In the genomic region with DNA sequence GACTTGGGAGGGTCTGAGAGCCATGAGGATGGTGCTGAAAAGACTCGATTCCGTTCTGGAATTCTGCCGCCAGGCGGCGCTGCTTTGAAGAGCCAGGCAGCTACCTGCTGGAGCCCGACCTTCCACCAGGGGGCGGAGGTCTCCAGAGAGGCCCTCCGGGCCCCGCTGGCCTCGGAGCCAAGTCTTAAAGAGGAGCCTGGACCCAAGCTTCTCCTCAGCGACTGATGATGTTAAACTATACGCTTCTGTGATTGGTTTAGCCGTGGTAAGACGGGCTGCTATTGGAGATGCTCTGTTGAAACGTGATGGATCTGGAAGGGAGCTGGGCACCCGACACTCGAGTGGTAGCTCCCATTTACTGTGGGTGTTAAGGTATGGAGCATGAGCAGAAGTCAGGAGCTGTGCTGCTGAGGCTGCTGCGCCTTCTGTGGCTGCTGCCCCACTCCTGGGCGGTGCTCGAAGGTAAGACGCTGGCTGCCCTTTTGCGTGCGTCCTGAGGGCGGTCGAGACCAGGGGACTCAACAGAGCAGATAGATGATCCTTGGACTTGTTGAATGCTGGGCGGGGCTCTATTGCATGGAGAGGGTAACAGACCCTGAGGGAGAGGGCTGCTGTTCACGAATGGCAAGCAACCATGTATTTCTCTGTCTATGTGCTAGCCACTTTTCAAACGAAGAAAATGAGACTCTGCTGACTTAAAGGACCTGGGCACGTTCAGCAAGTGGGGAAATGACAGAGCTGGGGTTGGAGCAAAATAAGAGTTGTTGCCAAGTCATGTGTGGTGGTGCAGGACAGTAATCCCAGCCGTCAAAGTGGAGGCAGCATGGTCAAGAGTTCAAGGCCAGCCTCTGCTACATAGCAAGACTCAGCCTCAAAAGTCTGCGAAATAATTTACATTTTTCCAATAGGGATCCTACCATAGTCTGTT, we compare ENCODE assay signal across 8 mouse cellular contexts. TPM values are rescaled to one million over a fixed set of nuclear protein-coding genes. Genes with fewer than 3 reads are reported as not detected.
DNase-seq lines count a peak whose midpoint lies in the region; ATAC-seq and TF ChIP-seq lines count a peak whose summit lies in the region.

No protein-coding gene starts in this region.

- H3K4me1 ChIP-seq in embryonic facial prominence, embryonic 13.5 days: peaks cover 19% of the 10 kb centered on the region
- H3K4me1 ChIP-seq in heart, adult 2 months (ENCODE audit: control insufficient read depth, insufficient read depth, low read length): no peaks in the 10 kb centered on the region; the same call in 1 of the 2 replicates
- peaks cover 18% of the 10 kb centered on the region for H3K4me1 ChIP-seq in limb, embryonic 13.5 days
- peaks cover 11% of the 10 kb centered on the region; the same call in 1 of the 2 replicates for H3K4me1 ChIP-seq in midbrain, embryonic 16.5 days (ENCODE audit: control insufficient read depth, insufficient read depth, low read length)

- intact Hi-C loops in heart, adult 2 months (cut with DNase I): loop anchor here (1.0 to 2.0 kb wide), 3 partner anchors 12 to 35 kb away; no protein-coding TSS in a partner anchor

- no peak overlapping the region for H3K27ac ChIP-seq in embryonic facial prominence, embryonic 13.5 days
- no peak overlapping the region for H3K27ac ChIP-seq in heart, adult 2 months
- no peak overlapping the region for H3K27ac ChIP-seq in limb, embryonic 13.5 days
- 0 out of 2 replicates have a peak overlapping the region, but pooled peaks have one; percentile 51 for H3K27ac ChIP-seq in midbrain, embryonic 16.5 days (ENCODE audit: low read length)

- no peaks in the 10 kb centered on the region for H3K36me3 ChIP-seq in embryonic facial prominence, embryonic 13.5 days
- no peaks in the 10 kb centered on the region for H3K36me3 ChIP-seq in heart, adult 2 months (ENCODE audit: control insufficient read depth, insufficient read depth, low read length)
- no peaks in the 10 kb centered on the region for H3K36me3 ChIP-seq in limb, embryonic 13.5 days
- no peaks in the 10 kb centered on the region for H3K36me3 ChIP-seq in midbrain, embryonic 16.5 days (ENCODE audit: control insufficient read depth, insufficient read depth, low read length)

- peak overlapping the region; percentile 45 for H3K4me3 ChIP-seq in embryonic facial prominence, embryonic 13.5 days
- peak overlapping the region; percentile 48 for H3K4me3 ChIP-seq in heart, adult 2 months
- H3K4me3 ChIP-seq in limb, embryonic 13.5 days: peak overlapping the region; percentile 40
- H3K4me3 ChIP-seq in midbrain, embryonic 16.5 days (ENCODE audit: low read depth, low read length): peak overlapping the region; percentile 45

- TF ChIP-seq POLR2A in heart, adult 2 months (IDR thresholded peaks at IDR 0.05; ENCODE audit: insufficient read depth, low read depth, low read length): no peak

- TF ChIP-seq CTCF in heart, adult 2 months (IDR thresholded peaks at IDR 0.05): no peak

- no peaks in the 10 kb centered on the region for H3K9me3 ChIP-seq in embryonic facial prominence, embryonic 13.5 days
- H3K9me3 ChIP-seq in limb, embryonic 13.5 days: no peaks in the 10 kb centered on the region
- H3K9me3 ChIP-seq in midbrain, embryonic 16.5 days (replicated peaks; ENCODE audit: control insufficient read depth, low read length, poor library complexity, severe bottlenecking): no peaks in the 10 kb centered on the region

- H3K4me2 ChIP-seq in embryonic facial prominence, embryonic 13.5 days: peak overlapping the region; percentile 75
- peak overlapping the region; percentile 67 for H3K4me2 ChIP-seq in limb, embryonic 13.5 days (replicated peaks)
- H3K4me2 ChIP-seq in midbrain, embryonic 16.5 days (ENCODE audit: low read length): peak overlapping the region; percentile 78

- peak; percentile 96 for ATAC-seq in embryonic facial prominence, embryonic 13.5 days (ENCODE audit: insufficient number of reproducible peaks, insufficient read depth, low FRiP score, low TSS enrichment, low read depth)
- ATAC-seq in limb, embryonic 13.5 days (ENCODE audit: low FRiP score, low read depth): peak; percentile 97
- ATAC-seq in midbrain, embryonic 16.5 days: peak; percentile 98

- peak overlapping the region; percentile 54 for H3K9ac ChIP-seq in embryonic facial prominence, embryonic 13.5 days
- peak overlapping the region; percentile 65 for H3K9ac ChIP-seq in heart, adult 2 months (ENCODE audit: low read depth, low read length)
- peak overlapping the region; percentile 32; the same call in 1 of the 2 replicates for H3K9ac ChIP-seq in limb, embryonic 13.5 days
- H3K9ac ChIP-seq in midbrain, embryonic 16.5 days (ENCODE audit: low read depth, low read length): peak overlapping the region; percentile 59

- H3K27me3 ChIP-seq in embryonic facial prominence, embryonic 13.5 days: peaks cover 42% of the 10 kb centered on the region
- peaks cover 2% of the 10 kb centered on the region for H3K27me3 ChIP-seq in heart, adult 2 months (ENCODE audit: control insufficient read depth, insufficient read depth, low read length)
- peaks cover 42% of the 10 kb centered on the region for H3K27me3 ChIP-seq in limb, embryonic 13.5 days
- H3K27me3 ChIP-seq in midbrain, embryonic 16.5 days (ENCODE audit: control insufficient read depth, insufficient read depth, low read depth, low read length): peaks cover 33% of the 10 kb centered on the region

- 0 out of 2 replicates have a peak, but pooled peaks have one; percentile 67 for TF ChIP-seq EP300 in heart, adult 2 months (IDR thresholded peaks at IDR 0.05; ENCODE audit: insufficient read depth, low read depth, low read length)

- DNase-seq in 3134 (ENCODE audit: extremely low read depth, insufficient read length, low spot score): peak; percentile 96
- DNase-seq in adrenal gland, postnatal 36 days: peak; percentile 98 to 99
- peak; percentile 97 to 99 for DNase-seq in heart, adult 2 months
- peak; percentile 99 for DNase-seq in kidney, adult 8-10 months
- peak; percentile 99 for DNase-seq in spleen, postnatal 10 days (ENCODE audit: low spot score in 2 of 2)

- WGBS in embryonic facial prominence, embryonic 13.5 days: 6% methylated on average over 31 of the region's 31 CpGs
- 6% methylated on average over 31 of the region's 31 CpGs for WGBS in heart, adult 2 months
- 6% methylated on average over 31 of the region's 31 CpGs for WGBS in limb, embryonic 13.5 days
- WGBS in midbrain, embryonic 16.5 days: 6% methylated on average over 31 of the region's 31 CpGs

- H3K79me2 ChIP-seq in heart, adult 2 months (replicated peaks; ENCODE audit: control insufficient read depth, insufficient read depth, low read length): no peaks in the 10 kb centered on the region

RNA-seq across cellular contexts. Expression of a gene that starts 7.5 kb away (rescaled TPM):
- total RNA-seq in adrenal gland, postnatal 36 days (2021): 1 to 10 TPM in 1 of 2 experiments, under 1 TPM in 1; 0.72 to 2.2 TPM
- 0.67 and 1.1 TPM in 2 replicates for polyA plus RNA-seq in embryonic facial prominence, embryonic 13.5 days (2015; fragmentation: Nextera tagmentation; extraction: Ambion mirVana)
- 1 to 10 TPM; 2.1 to 2.3 TPM for total RNA-seq in heart, adult 2 months (2021)
- polyA plus RNA-seq in heart, adult 2 months (2012; rRNA removed): 2.3 and 7.6 TPM in 2 replicates
- polyA plus RNA-seq in limb, embryonic 13.5 days (2015; fragmentation: Nextera tagmentation; extraction: Ambion mirVana): 0.15 and 0.38 TPM in 2 replicates
- 0.49 and 0.53 TPM in 2 replicates for polyA plus RNA-seq in midbrain, embryonic 16.5 days (2015; fragmentation: Nextera tagmentation; extraction: Ambion mirVana)

RNA-seq across cellular contexts. Expression of a gene that starts 13.1 kb away (rescaled TPM):
- total RNA-seq in adrenal gland, postnatal 36 days (2021): 100 to 1,000 TPM; 213 to 224 TPM
- polyA plus RNA-seq in embryonic facial prominence, embryonic 13.5 days (2015; fragmentation: Nextera tagmentation; extraction: Ambion mirVana): 122 and 142 TPM in 2 replicates
- 10 to 100 TPM; 67.6 to 71.1 TPM for total RNA-seq in heart, adult 2 months (2021)
- polyA plus RNA-seq in heart, adult 2 months (2012; rRNA removed): 78.9 and 118 TPM in 2 replicates
- 132 and 133 TPM in 2 replicates for polyA plus RNA-seq in limb, embryonic 13.5 days (2015; fragmentation: Nextera tagmentation; extraction: Ambion mirVana)
- polyA plus RNA-seq in midbrain, embryonic 16.5 days (2015; fragmentation: Nextera tagmentation; extraction: Ambion mirVana): 117 and 126 TPM in 2 replicates

RNA-seq across cellular contexts. Expression of a gene that starts 16.2 kb away (rescaled TPM):
- total RNA-seq in adrenal gland, postnatal 36 days (2021): 10 to 100 TPM; 11.4 to 12.7 TPM
- polyA plus RNA-seq in embryonic facial prominence, embryonic 13.5 days (2015; fragmentation: Nextera tagmentation; extraction: Ambion mirVana): 17.2 and 17.6 TPM in 2 replicates
- total RNA-seq in heart, adult 2 months (2021): 1 to 10 TPM; 4.0 to 7.5 TPM
- 12.2 and 21.3 TPM in 2 replicates for polyA plus RNA-seq in heart, adult 2 months (2012; rRNA removed)
- 14.2 and 15.6 TPM in 2 replicates for polyA plus RNA-seq in limb, embryonic 13.5 days (2015; fragmentation: Nextera tagmentation; extraction: Ambion mirVana)
- polyA plus RNA-seq in midbrain, embryonic 16.5 days (2015; fragmentation: Nextera tagmentation; extraction: Ambion mirVana): 22.5 and 22.7 TPM in 2 replicates

RNA-seq across cellular contexts. Expression of a gene that starts 17.3 kb away (rescaled TPM):
- total RNA-seq in adrenal gland, postnatal 36 days (2021): 1 to 10 TPM; 3.5 to 6.0 TPM
- 2.0 and 2.6 TPM in 2 replicates for polyA plus RNA-seq in embryonic facial prominence, embryonic 13.5 days (2015; fragmentation: Nextera tagmentation; extraction: Ambion mirVana)
- total RNA-seq in heart, adult 2 months (2021): 1 to 10 TPM; 1.6 to 2.2 TPM
- polyA plus RNA-seq in heart, adult 2 months (2012; rRNA removed): 8.9 and 19.1 TPM in 2 replicates
- polyA plus RNA-seq in limb, embryonic 13.5 days (2015; fragmentation: Nextera tagmentation; extraction: Ambion mirVana): 1.5 and 1.7 TPM in 2 replicates
- polyA plus RNA-seq in midbrain, embryonic 16.5 days (2015; fragmentation: Nextera tagmentation; extraction: Ambion mirVana): 0.69 and 0.88 TPM in 2 replicates

RNA-seq across cellular contexts. Expression of a gene that starts 43.4 kb away (rescaled TPM):
- total RNA-seq in adrenal gland, postnatal 36 days (2021): not detected
- polyA plus RNA-seq in embryonic facial prominence, embryonic 13.5 days (2015; fragmentation: Nextera tagmentation; extraction: Ambion mirVana): 0.48 and 0.65 TPM in 2 replicates
- under 1 TPM; 0.20 to 0.29 TPM for total RNA-seq in heart, adult 2 months (2021)
- polyA plus RNA-seq in heart, adult 2 months (2012; rRNA removed): 0.79 and 3.2 TPM in 2 replicates
- 0.55 and 0.65 TPM in 2 replicates for polyA plus RNA-seq in limb, embryonic 13.5 days (2015; fragmentation: Nextera tagmentation; extraction: Ambion mirVana)
- 0.16 TPM in 1 of 2 replicates, not detected in the other for polyA plus RNA-seq in midbrain, embryonic 16.5 days (2015; fragmentation: Nextera tagmentation; extraction: Ambion mirVana)
